Mouse (Mus musculus): ENCODE results near the gene Olfr1140. TPM values are rescaled to one million over a fixed set of nuclear protein-coding genes. Genes with fewer than 3 reads are reported as not detected.

The Olfr1140 gene
- not detected for total RNA-seq (2021)
- long read RNA-seq, experiment 1 = 0 reads
- long read RNA-seq, experiment 2 = 0 reads

DNA sequence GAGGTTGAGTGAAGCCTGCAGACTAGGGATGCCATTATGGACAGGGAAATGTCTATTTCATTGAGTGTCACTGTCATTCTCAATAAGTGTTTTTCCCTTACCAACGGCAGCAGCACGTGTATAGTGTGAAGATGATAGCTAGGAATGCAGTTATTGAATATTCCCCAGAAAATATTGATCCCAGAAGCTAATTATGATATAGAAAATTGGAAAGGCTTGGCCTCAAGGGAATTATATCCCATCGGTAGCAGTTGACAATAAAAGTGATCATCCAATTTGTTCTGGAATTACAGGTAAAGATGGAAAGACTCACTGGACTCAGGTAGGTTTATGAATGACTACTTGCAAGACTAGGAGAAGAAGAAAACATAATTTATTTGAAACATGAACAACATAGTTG, at the start of gene Olfr1140:
TSS of gene Olfr1140 (plus strand) at position 301 of the 400 bp plus-strand sequence.
- intact Hi-C loops (cut with DNase I) = no loop called here
- DNase-seq = no peak

- intact Hi-C loops (cut with DNase I) = no loop called here
- DNase-seq = no peak
Observed at GRCm38 (mm10) chr2:87693847-87694246, 49.7 kb upstream of the Olfr1140 start, which contains the start of gene Olfr1136. Gene Olfr1136 (minus strand): TSS chr2:87693947.

- intact Hi-C loops (cut with DNase I) = no loop called here
- DNase-seq = no peak
Observed at GRCm38 (mm10) chr2:87713079-87713478, 30.5 kb upstream of the Olfr1140 start, which contains the start of gene Olfr1137. Gene Olfr1137 (minus strand): TSS chr2:87713179.

GRCm38 (mm10) chr2:87739878-87740277, 3.7 kb upstream of the Olfr1140 start, which contains the start of gene Olfr1138:
Gene Olfr1138 (minus strand): TSS chr2:87739978.
- intact Hi-C loops (cut with DNase I) = no loop called here
- DNase-seq = no peak

GRCm38 (mm10) chr2:87753891-87754290, 10.3 kb downstream of the Olfr1140 start, which contains the start of gene Olfr1141:
Gene Olfr1141 (minus strand): TSS chr2:87753991.
- intact Hi-C loops (cut with DNase I) = no loop called here

GRCm38 (mm10) chr2:87776143-87776542, 32.6 kb downstream of the Olfr1140 start:
- intact Hi-C loops (cut with DNase I) = no loop called here
- DNase-seq = no peak

More at GRCm38 (mm10) chr2:87753891-87754290, 10.3 kb downstream of the Olfr1140 start, which contains the start of gene Olfr1141:
- no peak for DNase-seq

DNA sequence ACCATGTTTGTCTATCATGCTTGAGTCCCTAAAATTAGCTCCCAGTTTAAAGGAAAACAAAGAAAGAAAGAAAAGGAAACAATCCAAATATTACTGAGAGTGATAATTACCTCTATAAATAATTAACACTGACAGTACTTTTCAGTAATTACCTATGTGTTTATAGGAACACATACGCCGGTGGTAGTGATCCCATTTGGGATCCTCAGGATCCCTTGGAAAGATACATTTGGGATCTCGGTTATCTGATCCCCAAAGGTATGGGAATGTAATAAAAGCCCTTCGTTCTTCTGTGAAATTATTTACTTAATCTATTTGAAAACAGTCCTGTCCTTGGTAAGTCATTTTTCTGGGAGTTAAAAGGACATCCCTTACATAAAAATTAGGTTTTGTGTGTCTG, 35.6 kb downstream of the Olfr1140 start, which contains the start of gene Olfr152:
TSS of gene Olfr152 (plus strand) at position 301 of the 400 bp plus-strand sequence.
- intact Hi-C loops (cut with DNase I) = no loop called here
- no peak for DNase-seq

Other genes with a start within 250 kb of the Olfr1140 start
- gene Pramel7, start 246.7 kb upstream of the Olfr1140 start, total RNA-seq (2021) = not detected
- not detected for gene Pramel6, start 237.2 kb upstream of the Olfr1140 start, total RNA-seq (2021)
- not detected for gene Olfr153, start 212.0 kb upstream of the Olfr1140 start, total RNA-seq (2021)
- not detected for gene Olfr1128, start 198.2 kb upstream of the Olfr1140 start, total RNA-seq (2021)
- gene Olfr1129, start 169.8 kb upstream of the Olfr1140 start, total RNA-seq (2021) = not detected
- gene Olfr1130, start 137.5 kb upstream of the Olfr1140 start, total RNA-seq (2021) = not detected
- not detected for gene Olfr1131, start 116.6 kb upstream of the Olfr1140 start, total RNA-seq (2021)
- not detected for gene Olfr1132, start 106.2 kb upstream of the Olfr1140 start, total RNA-seq (2021)
- not detected for gene Olfr1133, start 96.4 kb upstream of the Olfr1140 start, total RNA-seq (2021)
- gene Olfr1134, start 85.3 kb upstream of the Olfr1140 start, total RNA-seq (2021) = not detected
- not detected for gene Olfr1135, start 70.1 kb upstream of the Olfr1140 start, total RNA-seq (2021)
- not detected for gene Olfr1136, start 49.8 kb upstream of the Olfr1140 start, total RNA-seq (2021)
- not detected for gene Olfr1137, start 30.6 kb upstream of the Olfr1140 start, total RNA-seq (2021)
- not detected for gene Olfr1138, start 3.8 kb upstream of the Olfr1140 start, total RNA-seq (2021)
- gene Olfr1141, start 10.2 kb downstream of the Olfr1140 start, total RNA-seq (2021) = not detected
- gene Olfr152, start 35.7 kb downstream of the Olfr1140 start, total RNA-seq (2021) = not detected
- gene Olfr1143, start 56.8 kb downstream of the Olfr1140 start, total RNA-seq (2021) = not detected
- gene Olfr1145, start 66.1 kb downstream of the Olfr1140 start, total RNA-seq (2021) = not detected
- gene Olfr1148, start 86.8 kb downstream of the Olfr1140 start, total RNA-seq (2021) = not detected
- not detected for gene Olfr1150-ps1, start 100.2 kb downstream of the Olfr1140 start, total RNA-seq (2021)
- not detected for gene Olfr1151, start 112.1 kb downstream of the Olfr1140 start, total RNA-seq (2021)
- not detected for gene Olfr1152, start 122.7 kb downstream of the Olfr1140 start, total RNA-seq (2021)
- gene Olfr1153, start 151.2 kb downstream of the Olfr1140 start, total RNA-seq (2021) = not detected
- not detected for gene Olfr1154, start 161.4 kb downstream of the Olfr1140 start, total RNA-seq (2021)
- not detected for gene Olfr1155, start 201.4 kb downstream of the Olfr1140 start, total RNA-seq (2021)
- gene Olfr1156, start 209.3 kb downstream of the Olfr1140 start, total RNA-seq (2021) = not detected
- not detected for gene Olfr1157, start 224.5 kb downstream of the Olfr1140 start, total RNA-seq (2021)
- not detected for gene Olfr74, start 230.9 kb downstream of the Olfr1140 start, total RNA-seq (2021)
- not detected for gene Olfr1158, start 246.4 kb downstream of the Olfr1140 start, total RNA-seq (2021)

Measured in heart, postnatal 14 days (tissue).